Mouse (Mus musculus): ENCODE data around the gene Zfp593. TPM values are rescaled to one million over a fixed set of nuclear protein-coding genes. Genes with fewer than 3 reads are reported as not detected.

The Zfp593 gene
- polyA plus RNA-seq, 1 experiment from 2014 or later, result 13.0 TPM

DNA sequence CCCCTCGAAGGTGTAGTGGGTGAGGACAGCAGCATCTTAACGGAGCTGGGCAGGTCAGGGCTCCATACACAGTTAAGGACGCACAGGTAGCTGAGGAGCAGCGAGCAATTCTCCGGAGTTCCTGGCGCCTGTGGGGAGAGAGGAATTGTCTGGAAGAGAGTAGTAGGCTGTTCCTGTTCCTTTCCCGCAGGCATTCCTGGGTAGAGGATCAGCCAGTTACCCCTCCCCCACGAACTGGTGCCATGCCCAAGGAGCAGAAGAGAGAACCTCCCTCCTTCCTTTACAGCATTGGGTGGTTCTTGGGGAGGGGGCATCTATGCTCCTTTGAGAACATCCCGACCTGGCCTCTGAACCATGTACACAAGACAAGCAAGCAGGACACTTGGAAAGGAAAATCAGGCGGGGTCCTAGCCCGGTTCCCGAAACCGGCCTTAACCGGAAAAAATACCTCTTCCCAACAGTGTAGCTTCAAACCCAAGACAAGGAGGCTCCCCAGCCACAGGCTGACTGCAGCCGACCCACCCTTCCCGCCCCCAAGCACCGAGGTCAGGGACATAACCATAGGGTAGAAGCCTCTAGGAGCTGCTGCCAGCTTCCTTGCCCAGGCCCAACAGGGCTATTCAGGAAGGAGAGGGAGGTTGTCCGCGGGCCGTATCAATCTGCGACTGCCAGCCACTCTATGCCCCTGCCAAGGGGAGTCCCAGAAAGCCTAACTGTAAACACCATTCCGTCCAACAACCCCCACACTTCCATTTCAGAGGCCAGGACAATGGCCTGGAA lies 6.9 kb upstream of the Zfp593 start:
- H3K4me2 ChIP-seq (ENCODE audit: low read depth, low read length), result peak overlapping the region; percentile 99
- WGBS, result 24% methylated on average over 22 of the region's 22 CpGs
- no peaks in the 10 kb centered on the region for H3K36me3 ChIP-seq (ENCODE audit: control insufficient read depth, insufficient read depth, low read length)
- peak overlapping the region; percentile 71 for H3K9ac ChIP-seq (ENCODE audit: low read length)
- H3K27ac ChIP-seq (ENCODE audit: low read length), result no peak overlapping the region
- ATAC-seq (ENCODE audit: insufficient read depth, low FRiP score), result no peak
- H3K27me3 ChIP-seq (ENCODE audit: control insufficient read depth, insufficient read depth, low read length), result peaks cover 54% of the 10 kb centered on the region
- peaks cover 30% of the 10 kb centered on the region for H3K4me1 ChIP-seq (ENCODE audit: control insufficient read depth, insufficient read depth, low read length)
- H3K9me3 ChIP-seq (replicated peaks; ENCODE audit: control insufficient read depth, low read length), result no peaks in the 10 kb centered on the region
- peak overlapping the region; percentile 55 for H3K4me3 ChIP-seq (replicated peaks; ENCODE audit: low read length)

DNA sequence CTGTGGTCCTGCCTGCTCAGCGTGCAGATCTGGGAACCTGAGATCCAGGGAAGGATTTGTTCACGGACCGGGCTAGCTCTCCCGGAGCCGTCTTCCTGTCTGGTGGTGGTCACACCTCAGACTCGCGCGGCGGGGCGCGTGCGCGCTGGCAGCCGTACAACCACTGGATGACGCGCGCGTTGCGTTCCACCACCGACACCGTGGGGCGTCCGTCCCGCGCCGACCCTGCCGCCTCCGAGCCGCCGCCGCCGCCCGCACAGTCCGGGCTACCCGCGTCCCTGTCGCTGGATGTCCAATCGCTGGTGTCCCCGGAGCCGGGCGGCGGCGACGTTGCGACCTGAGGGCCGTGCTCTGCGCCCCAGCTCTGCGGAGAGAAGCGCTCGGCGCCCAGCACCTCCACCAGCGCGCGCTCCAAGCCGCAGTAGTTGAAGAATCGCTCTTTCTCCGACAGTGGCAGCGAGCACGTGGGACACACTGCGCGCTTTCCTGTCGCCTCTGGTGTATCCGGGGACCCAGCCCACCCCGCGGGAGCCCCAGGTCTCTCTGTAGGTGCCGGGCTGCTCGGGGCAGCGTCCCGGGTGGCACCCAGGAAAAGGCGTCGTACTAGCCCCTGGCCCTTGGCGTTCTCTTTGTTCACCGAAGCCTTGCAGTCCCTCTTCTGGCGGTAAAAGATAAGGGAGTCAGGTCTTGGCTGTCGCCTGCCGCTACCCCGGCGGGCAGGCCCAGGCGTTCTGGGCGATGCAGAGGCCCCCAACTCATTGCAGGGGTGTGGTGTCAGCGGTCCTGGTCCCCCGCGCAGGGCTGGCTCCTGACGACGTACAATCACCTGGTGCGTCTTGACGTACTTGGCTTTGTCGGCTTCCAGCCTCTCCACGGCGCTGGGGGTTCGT lies 6.1 kb upstream of the Zfp593 start:
- Histone ChIP-seq H3K9me3 (replicated peaks; ENCODE audit: control insufficient read depth, low read length) (no peaks in the 10 kb centered on the region), H3K4me2 (ENCODE audit: low read depth, low read length) (peak overlapping the region; percentile 99), H3K4me3 (replicated peaks; ENCODE audit: low read length) (peak overlapping the region; percentile 55), H3K4me1 (ENCODE audit: control insufficient read depth, insufficient read depth, low read length) (peaks cover 30% of the 10 kb centered on the region), H3K36me3 (ENCODE audit: control insufficient read depth, insufficient read depth, low read length) (no peaks in the 10 kb centered on the region), H3K27me3 (ENCODE audit: control insufficient read depth, insufficient read depth, low read length) (peaks cover 62% of the 10 kb centered on the region), H3K27ac (ENCODE audit: low read length) (no peak overlapping the region), H3K9ac (ENCODE audit: low read length) (peak overlapping the region; percentile 71)
- no peak for ATAC-seq (ENCODE audit: insufficient read depth, low FRiP score)
- 1% methylated on average over 91 of the region's 91 CpGs for whole genome bisulfite sequencing

DNA sequence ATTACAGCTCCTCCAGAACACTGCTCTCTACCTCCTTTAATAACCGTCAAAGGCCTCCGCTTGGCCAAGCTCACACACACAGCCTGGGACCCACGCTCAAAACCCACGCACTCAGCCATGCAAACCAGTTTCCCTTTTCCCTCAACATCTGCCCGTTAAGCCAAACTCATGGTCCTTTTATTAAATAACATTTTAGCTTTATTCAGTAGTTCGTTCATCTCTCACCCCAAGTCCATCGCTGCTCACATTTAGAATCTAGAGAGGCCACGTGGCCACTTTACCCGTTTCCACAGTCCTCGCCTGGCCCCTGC lies 5.5 kb upstream of the Zfp593 start:
- H3K4me3 ChIP-seq (replicated peaks; ENCODE audit: low read length), result peak overlapping the region; percentile 55
- peak overlapping the region; percentile 71 for H3K9ac ChIP-seq (ENCODE audit: low read length)
- peaks cover 67% of the 10 kb centered on the region for H3K27me3 ChIP-seq (ENCODE audit: control insufficient read depth, insufficient read depth, low read length)
- ATAC-seq (ENCODE audit: insufficient read depth, low FRiP score), result no peak
- H3K36me3 ChIP-seq (ENCODE audit: control insufficient read depth, insufficient read depth, low read length), result no peaks in the 10 kb centered on the region
- H3K4me2 ChIP-seq (ENCODE audit: low read depth, low read length), result peak overlapping the region; percentile 99
- 24% methylated on average over 10 of the region's 10 CpGs for WGBS
- no peaks in the 10 kb centered on the region for H3K9me3 ChIP-seq (replicated peaks; ENCODE audit: control insufficient read depth, low read length)
- H3K4me1 ChIP-seq (ENCODE audit: control insufficient read depth, insufficient read depth, low read length), result peaks cover 27% of the 10 kb centered on the region
- no peak overlapping the region for H3K27ac ChIP-seq (ENCODE audit: low read length)

DNA sequence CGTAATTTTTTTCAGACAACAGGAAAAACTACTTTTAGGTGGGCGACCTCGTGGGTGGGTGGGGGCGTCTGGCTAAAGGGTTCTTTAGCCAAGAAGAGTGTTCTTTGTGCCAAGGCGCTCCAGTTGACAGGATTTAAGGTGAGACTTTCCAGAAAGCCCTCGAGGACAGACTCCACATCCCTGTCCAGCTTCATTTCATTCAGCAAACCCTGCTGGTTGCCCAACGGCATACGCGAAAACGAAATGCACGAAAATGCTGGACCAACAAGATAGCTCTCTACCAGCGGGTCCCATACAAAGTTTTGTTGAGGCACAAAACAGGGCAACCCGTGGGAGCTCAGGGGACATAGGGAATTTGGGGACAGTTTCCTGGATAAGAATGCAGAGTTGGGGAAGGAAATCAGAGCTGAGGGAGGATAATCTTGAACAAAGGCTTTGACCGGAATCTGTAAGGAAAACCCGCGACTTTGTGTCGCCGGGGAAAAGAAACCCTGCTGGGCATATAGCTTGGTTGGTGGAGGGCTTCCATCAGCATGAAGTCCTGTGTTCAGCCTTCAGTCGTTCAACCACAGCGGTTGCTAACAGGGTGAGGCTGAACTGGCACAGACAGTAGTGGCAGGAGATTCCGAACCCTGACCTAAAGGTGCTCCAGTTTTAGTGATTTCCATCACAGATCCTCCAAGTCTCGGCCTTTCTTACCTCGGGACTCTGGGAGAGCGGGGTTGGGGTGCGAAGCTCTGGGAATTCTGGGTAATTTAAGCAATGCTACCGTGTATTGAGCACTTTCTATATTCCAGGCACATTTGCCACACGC lies 4.9 kb upstream of the Zfp593 start:
- 21% methylated on average over 27 of the region's 27 CpGs for WGBS

DNA sequence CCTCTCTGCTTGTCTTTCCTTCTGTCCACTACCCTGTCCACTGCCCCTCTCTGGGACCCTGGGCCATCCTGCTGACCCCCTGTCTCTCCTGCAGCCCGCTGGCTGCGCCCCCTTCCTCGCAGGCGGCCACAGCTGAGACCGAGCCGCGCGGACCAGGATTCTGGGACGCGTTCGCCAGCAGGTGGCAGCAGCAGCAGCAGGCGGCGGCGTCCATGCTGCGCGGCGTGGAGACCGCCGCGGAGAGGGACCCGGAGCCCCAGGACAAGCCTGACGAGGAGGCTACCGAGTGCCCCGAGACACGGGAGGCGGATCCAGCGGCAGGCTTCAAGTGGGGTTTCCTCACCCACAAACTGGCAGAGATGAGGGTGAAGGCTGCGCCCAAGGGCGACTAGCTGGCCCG lies 4.3 kb upstream of the Zfp593 start:
- no peaks in the 10 kb centered on the region for H3K9me3 ChIP-seq (replicated peaks; ENCODE audit: control insufficient read depth, low read length)

More for the DNA sequence above, 4.9 kb upstream of the Zfp593 start:
- Histone ChIP-seq H3K27me3 (ENCODE audit: control insufficient read depth, insufficient read depth, low read length) (peaks cover 67% of the 10 kb centered on the region), H3K27ac (ENCODE audit: low read length) (no peak overlapping the region), H3K4me3 (replicated peaks; ENCODE audit: low read length) (peak overlapping the region; percentile 55), H3K4me1 (ENCODE audit: control insufficient read depth, insufficient read depth, low read length) (peaks cover 30% of the 10 kb centered on the region), H3K36me3 (ENCODE audit: control insufficient read depth, insufficient read depth, low read length) (no peaks in the 10 kb centered on the region), H3K9ac (ENCODE audit: low read length) (peak overlapping the region; percentile 62), H3K4me2 (ENCODE audit: low read depth, low read length) (peak overlapping the region; percentile 99), H3K9me3 (replicated peaks; ENCODE audit: control insufficient read depth, low read length) (no peaks in the 10 kb centered on the region)
- ATAC-seq (ENCODE audit: insufficient read depth, low FRiP score), result no peak

DNA sequence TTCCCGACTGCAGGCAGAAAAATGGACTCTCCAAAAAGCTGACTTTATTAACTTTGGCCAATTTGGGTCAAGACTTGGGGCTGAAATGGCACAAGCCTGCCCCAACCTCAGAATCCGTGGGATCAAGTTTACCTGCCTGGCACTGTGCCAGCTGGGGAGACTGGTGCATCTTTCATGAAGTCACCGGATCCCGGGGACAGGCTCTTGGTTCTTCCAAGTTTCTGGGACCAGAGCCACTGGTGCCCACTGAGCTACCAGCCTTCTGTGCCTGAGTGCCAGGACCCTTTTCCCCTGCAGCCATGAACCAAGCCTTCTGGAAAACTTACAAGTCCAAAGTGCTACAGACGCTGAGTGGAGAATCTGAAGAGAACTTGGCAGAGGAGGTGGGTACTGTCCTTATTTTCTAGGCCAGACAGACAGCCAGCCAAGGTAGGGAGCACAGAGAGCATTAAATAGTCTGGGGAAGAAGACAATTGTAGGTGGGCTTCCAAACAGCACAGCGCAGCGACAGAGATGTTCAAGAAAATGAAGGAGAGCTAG lies 1.4 kb upstream of the Zfp593 start, which contains the start of gene Gm30191:
Gene Gm30191 (plus strand): TSS at position 217 of the 540 bp plus-strand sequence.
- no peak for ATAC-seq (ENCODE audit: insufficient read depth, low FRiP score)
- Histone ChIP-seq H3K27ac (ENCODE audit: low read length) (no peak within 1 kb of the TSS), H3K36me3 (ENCODE audit: control insufficient read depth, insufficient read depth, low read length) (no peaks in the 10 kb centered on the region), H3K9me3 (replicated peaks; ENCODE audit: control insufficient read depth, low read length) (no peaks in the 10 kb centered on the region), H3K4me3 (replicated peaks; ENCODE audit: low read length) (peak within 1 kb of the TSS; percentile 87), H3K27me3 (ENCODE audit: control insufficient read depth, insufficient read depth, low read length) (peaks cover 51% of the 10 kb centered on the region), H3K4me2 (ENCODE audit: low read depth, low read length) (peak within 1 kb of the TSS; percentile 95), H3K9ac (ENCODE audit: low read length) (peak within 1 kb of the TSS; percentile 86), H3K4me1 (ENCODE audit: control insufficient read depth, insufficient read depth, low read length) (peaks cover 27% of the 10 kb centered on the region)
- 72% methylated on average over 7 of the region's 7 CpGs for WGBS

More for the DNA sequence above, 4.3 kb upstream of the Zfp593 start:
- no peak overlapping the region for H3K27ac ChIP-seq (ENCODE audit: low read length)
- H3K9ac ChIP-seq (ENCODE audit: low read length), result peak overlapping the region; percentile 62
- peaks cover 33% of the 10 kb centered on the region for H3K4me1 ChIP-seq (ENCODE audit: control insufficient read depth, insufficient read depth, low read length)
- H3K4me2 ChIP-seq (ENCODE audit: low read depth, low read length), result peak overlapping the region; percentile 85
- 2% methylated on average over 30 of the region's 30 CpGs for WGBS
- ATAC-seq (ENCODE audit: insufficient read depth, low FRiP score), result peak; percentile 45; the same call in 1 of the 2 replicates
- no peaks in the 10 kb centered on the region for H3K36me3 ChIP-seq (ENCODE audit: control insufficient read depth, insufficient read depth, low read length)
- peaks cover 67% of the 10 kb centered on the region for H3K27me3 ChIP-seq (ENCODE audit: control insufficient read depth, insufficient read depth, low read length)
- H3K4me3 ChIP-seq (replicated peaks; ENCODE audit: low read length), result peak overlapping the region; percentile 44

DNA sequence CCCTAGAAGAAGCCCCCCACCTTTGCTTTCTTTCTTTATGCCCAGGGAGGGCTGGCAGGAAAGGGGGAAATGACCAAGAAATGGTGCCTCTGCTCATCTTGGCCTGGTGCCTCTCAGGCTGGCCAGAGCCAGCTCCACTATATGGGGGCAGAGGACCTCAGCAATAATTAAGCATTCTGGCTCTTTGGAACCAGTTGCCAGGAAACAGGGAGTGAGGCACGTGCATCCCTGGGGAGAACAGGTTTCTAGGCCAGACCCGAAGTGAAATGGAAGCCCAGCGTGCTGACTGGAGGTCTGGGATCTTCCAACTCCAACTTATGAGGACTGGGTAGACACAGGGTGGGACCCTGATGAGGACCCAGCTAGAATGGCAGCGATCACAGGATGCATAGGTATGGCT lies 864 bp upstream of the Zfp593 start:
- no peaks in the 10 kb centered on the region for H3K36me3 ChIP-seq (ENCODE audit: control insufficient read depth, insufficient read depth, low read length)
- ATAC-seq (ENCODE audit: insufficient read depth, low FRiP score), result no peak
- H3K4me2 ChIP-seq (ENCODE audit: low read depth, low read length), result no peak overlapping the region
- peaks cover 45% of the 10 kb centered on the region for H3K27me3 ChIP-seq (ENCODE audit: control insufficient read depth, insufficient read depth, low read length)
- 58% methylated on average over 4 of the region's 4 CpGs for WGBS
- no peak overlapping the region for H3K27ac ChIP-seq (ENCODE audit: low read length)
- no peak overlapping the region for H3K4me3 ChIP-seq (replicated peaks; ENCODE audit: low read length)
- peaks cover 22% of the 10 kb centered on the region for H3K4me1 ChIP-seq (ENCODE audit: control insufficient read depth, insufficient read depth, low read length)
- H3K9ac ChIP-seq (ENCODE audit: low read length), result no peak overlapping the region
- H3K9me3 ChIP-seq (replicated peaks; ENCODE audit: control insufficient read depth, low read length), result no peaks in the 10 kb centered on the region

DNA sequence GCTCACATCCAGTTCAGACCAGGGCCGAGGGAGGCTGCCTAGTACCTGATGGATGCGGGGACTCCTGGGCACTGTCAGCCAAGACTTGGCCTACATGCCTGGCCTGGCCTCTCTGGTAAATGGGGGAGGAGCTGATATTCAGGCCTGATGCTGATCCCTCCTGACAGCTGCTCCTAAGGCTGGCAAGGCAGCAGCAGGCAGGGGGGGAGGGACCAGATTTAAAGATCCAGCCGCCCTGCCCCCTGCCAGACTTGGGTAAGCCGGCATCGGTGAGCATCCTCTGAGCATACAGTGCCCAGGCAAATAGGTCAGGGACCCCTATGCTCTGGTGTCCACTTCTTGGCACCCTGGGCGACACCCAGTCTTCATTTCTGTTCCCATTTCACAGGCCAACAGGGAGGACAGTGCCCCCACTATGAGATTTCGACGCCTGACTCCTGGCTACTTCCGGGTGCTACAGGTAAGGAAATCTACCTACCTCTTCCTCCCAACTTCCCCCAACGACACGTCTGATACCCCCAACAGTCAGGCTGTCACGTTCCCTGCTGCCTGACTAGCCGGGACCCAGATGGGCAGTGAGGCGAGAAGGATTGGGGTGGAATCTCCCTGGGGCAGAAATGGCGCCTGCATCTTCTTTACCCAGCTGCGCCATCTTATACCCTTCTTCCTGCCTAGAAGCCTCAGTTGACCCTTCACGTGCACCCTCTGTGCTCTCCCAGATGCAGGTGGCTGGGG lies 1.7 kb downstream of the Zfp593 start, which contains the start of gene E130218I03Rik:
Gene E130218I03Rik (plus strand): TSS at position 147 of the 735 bp plus-strand sequence.
- Histone ChIP-seq H3K27ac (ENCODE audit: low read length) (no peak within 1 kb of the TSS), H3K36me3 (ENCODE audit: control insufficient read depth, insufficient read depth, low read length) (no peaks in the 10 kb centered on the region), H3K4me3 (replicated peaks; ENCODE audit: low read length) (peak within 1 kb of the TSS; percentile 87), H3K4me2 (ENCODE audit: low read depth, low read length) (peak within 1 kb of the TSS; percentile 95), H3K9me3 (replicated peaks; ENCODE audit: control insufficient read depth, low read length) (no peaks in the 10 kb centered on the region), H3K9ac (ENCODE audit: low read length) (peak within 1 kb of the TSS; percentile 86), H3K4me1 (ENCODE audit: control insufficient read depth, insufficient read depth, low read length) (peaks cover 16% of the 10 kb centered on the region), H3K27me3 (ENCODE audit: control insufficient read depth, insufficient read depth, low read length) (peaks cover 22% of the 10 kb centered on the region)
- no peak for ATAC-seq (ENCODE audit: insufficient read depth, low FRiP score)
- WGBS, result 91% methylated on average over 17 of the region's 17 CpGs

Measured in stomach, embryonic 16.5 days (tissue).